Mouse (Mus musculus): ENCODE measurements around the gene Orc2. TPM values are rescaled to one million over a fixed set of nuclear protein-coding genes. Genes with fewer than 3 reads are reported as not detected.

Gene Orc2
- polyA plus RNA-seq, 1 experiment from 2014 or later: 27.1 TPM

GRCm38 (mm10) chr1:58423371-58424248 is 81.3 kb downstream of the Orc2 start, which contains the start of gene Clk1:
Gene Clk1 (minus strand): TSS chr1:58424066.
- ATAC-seq (ENCODE audit: insufficient number of reproducible peaks, low FRiP score, low TSS enrichment, low read depth): peak; percentile 96
- under 1% methylated on average over 79 of the region's 79 CpGs for WGBS
- Histone ChIP-seq H3K36me3 (peaks cover 19% of the 10 kb centered on the region), H3K4me2 (replicated peaks) (peak within 1 kb of the TSS; percentile 65), H3K4me3 (replicated peaks) (peak within 1 kb of the TSS; percentile 91), H3K9ac (peak within 1 kb of the TSS; percentile 100), H3K27me3 (no peaks in the 10 kb centered on the region), H3K27ac (replicated peaks) (peak within 1 kb of the TSS; percentile 99), H3K9me3 (replicated peaks) (no peaks in the 10 kb centered on the region), H3K4me1 (peaks cover 12% of the 10 kb centered on the region)

GRCm38 (mm10) chr1:58422879-58423278 is 82.0 kb downstream of the Orc2 start:
- H3K4me3 ChIP-seq (replicated peaks): peak overlapping the region; percentile 91
- H3K27me3 ChIP-seq: no peaks in the 10 kb centered on the region
- peak overlapping the region; percentile 99 for H3K27ac ChIP-seq (replicated peaks)
- no peaks in the 10 kb centered on the region for H3K9me3 ChIP-seq (replicated peaks)
- 4% methylated on average over 13 of the region's 13 CpGs for WGBS
- H3K9ac ChIP-seq: peak overlapping the region; percentile 100
- peaks cover 27% of the 10 kb centered on the region for H3K36me3 ChIP-seq
- H3K4me2 ChIP-seq (replicated peaks): peak overlapping the region; percentile 65
- no peak for ATAC-seq (ENCODE audit: insufficient number of reproducible peaks, low FRiP score, low TSS enrichment, low read depth)
- H3K4me1 ChIP-seq: peaks cover 12% of the 10 kb centered on the region

GRCm38 (mm10) chr1:58420961-58421360 is 83.9 kb downstream of the Orc2 start:
- Histone ChIP-seq H3K9ac (no peak overlapping the region), H3K4me2 (replicated peaks) (peak overlapping the region; percentile 19), H3K9me3 (replicated peaks) (no peaks in the 10 kb centered on the region), H3K27ac (replicated peaks) (no peak overlapping the region), H3K27me3 (no peaks in the 10 kb centered on the region), H3K4me3 (replicated peaks) (peak overlapping the region; percentile 91; the same call in 1 of the 2 replicates), H3K4me1 (peaks cover 15% of the 10 kb centered on the region), H3K36me3 (peaks cover 44% of the 10 kb centered on the region)
- WGBS: 60% methylated on average over 7 of the region's 7 CpGs
- ATAC-seq (ENCODE audit: insufficient number of reproducible peaks, low FRiP score, low TSS enrichment, low read depth): no peak

- Histone ChIP-seq H3K4me2 (replicated peaks) (no peak overlapping the region), H3K4me1 (peaks cover 15% of the 10 kb centered on the region), H3K9ac (no peak overlapping the region), H3K36me3 (peaks cover 51% of the 10 kb centered on the region), H3K27me3 (no peaks in the 10 kb centered on the region), H3K9me3 (replicated peaks) (no peaks in the 10 kb centered on the region), H3K27ac (replicated peaks) (no peak overlapping the region), H3K4me3 (replicated peaks) (no peak overlapping the region)
- 87% methylated on average over 10 of the region's 10 CpGs for WGBS
- ATAC-seq (ENCODE audit: insufficient number of reproducible peaks, low FRiP score, low TSS enrichment, low read depth): no peak
These were observed 84.9 kb downstream of the Orc2 start for GRCm38 (mm10) chr1:58420032-58420431.

GRCm38 (mm10) chr1:58416048-58416447 is 88.9 kb downstream of the Orc2 start:
- Histone ChIP-seq H3K4me1 (peaks cover 5% of the 10 kb centered on the region), H3K27me3 (no peaks in the 10 kb centered on the region), H3K27ac (replicated peaks) (no peak overlapping the region), H3K4me2 (replicated peaks) (no peak overlapping the region), H3K4me3 (replicated peaks) (no peak overlapping the region), H3K9me3 (replicated peaks) (no peaks in the 10 kb centered on the region), H3K9ac (no peak overlapping the region), H3K36me3 (peaks cover 80% of the 10 kb centered on the region)
- 75% methylated on average over 2 of the region's 2 CpGs for WGBS
- no peak for ATAC-seq (ENCODE audit: insufficient number of reproducible peaks, low FRiP score, low TSS enrichment, low read depth)

- 26% methylated on average over 1 of the region's 1 CpGs for WGBS
- H3K9me3 ChIP-seq (replicated peaks): no peaks in the 10 kb centered on the region
- no peak overlapping the region for H3K9ac ChIP-seq
- peaks cover 84% of the 10 kb centered on the region for H3K36me3 ChIP-seq
- ATAC-seq (ENCODE audit: insufficient number of reproducible peaks, low FRiP score, low TSS enrichment, low read depth): no peak
- H3K27me3 ChIP-seq: no peaks in the 10 kb centered on the region
- H3K4me3 ChIP-seq (replicated peaks): no peak overlapping the region
- 0 out of 2 replicates have a peak, but pooled peaks cover 3% of the 10 kb centered on the region for H3K4me1 ChIP-seq
- no peak overlapping the region for H3K4me2 ChIP-seq (replicated peaks)
- H3K27ac ChIP-seq (replicated peaks): no peak overlapping the region
These were observed 89.5 kb downstream of the Orc2 start for GRCm38 (mm10) chr1:58415442-58415841.

Other genes starting within 250 kb of the Orc2 start
- gene Aox2, start 226.8 kb downstream of the Orc2 start, polyA plus RNA-seq (2015; fragmentation: Nextera tagmentation; extraction: Ambion mirVana): 1.4 and 2.9 TPM in 2 replicates
- 292 and 297 TPM in 2 replicates for gene Bzw1, start 112.2 kb downstream of the Orc2 start, polyA plus RNA-seq (2015; fragmentation: Nextera tagmentation; extraction: Ambion mirVana)
- 197 and 201 TPM in 2 replicates for gene Clk1, start 81.0 kb downstream of the Orc2 start, polyA plus RNA-seq (2015; fragmentation: Nextera tagmentation; extraction: Ambion mirVana)
- gene Nif3l1, start 60.0 kb downstream of the Orc2 start, polyA plus RNA-seq (2015; fragmentation: Nextera tagmentation; extraction: Ambion mirVana): 40.6 and 44.5 TPM in 2 replicates
- 52.2 and 54.4 TPM in 2 replicates for gene Ppil3, start 59.6 kb downstream of the Orc2 start, polyA plus RNA-seq (2015; fragmentation: Nextera tagmentation; extraction: Ambion mirVana)
- 6.8 and 9.0 TPM in 2 replicates for gene Fam126b, start 81.2 kb upstream of the Orc2 start, polyA plus RNA-seq (2015; fragmentation: Nextera tagmentation; extraction: Ambion mirVana)
- 154 and 169 TPM in 2 replicates for gene Ndufb3, start 81.3 kb upstream of the Orc2 start, polyA plus RNA-seq (2015; fragmentation: Nextera tagmentation; extraction: Ambion mirVana)
- gene Als2cr12, start 190.9 kb upstream of the Orc2 start, polyA plus RNA-seq (2015; fragmentation: Nextera tagmentation; extraction: Ambion mirVana): 0.17 and 0.68 TPM in 2 replicates
- gene Cflar, start 206.4 kb upstream of the Orc2 start, polyA plus RNA-seq (2015; fragmentation: Nextera tagmentation; extraction: Ambion mirVana): 38.5 and 39.2 TPM in 2 replicates

All from embryonic facial prominence, embryonic 15.5 days (tissue).